In genomic region chr9:123595194-123595593, GRCm38 (mm10) we compare ENCODE assay signal across 31 mouse cellular contexts. TPM values are rescaled to one million over a fixed set of nuclear protein-coding genes. Genes with fewer than 3 reads are reported as not detected.
"Had no signal": no experiment of that assay in that cellular context is flagged by ENCODE, and none has a peak within 500 bp of the region (broad histone marks: within the 10 kb centered on the region; RNA-seq: fewer than 3 reads in every experiment).

No protein-coding gene starts in this region.

- H3K27ac ChIP-seq: heart, embryonic 13.5 days; heart, embryonic 15.5 days; hindbrain, embryonic 10.5 days; hindbrain, embryonic 12.5 days; hindbrain, embryonic 13.5 days; hindbrain, embryonic 14.5 days; hindbrain, embryonic 15.5 days; hindbrain, postnatal 0 days; intestine, embryonic 15.5 days; kidney, embryonic 15.5 days; kidney, postnatal 0 days; layer of hippocampus, adult 2 months; left cerebral cortex, adult 2 months had no signal

- DNase-seq: heart, postnatal 10 days; heart, postnatal 14 days; heart, postnatal 36 days; heart, postnatal 4 days; kidney, adult 11 months; kidney, adult 18-20 months; kidney, adult 2 months; kidney, adult 8-10 months; kidney, adult 9 months; kidney, postnatal 10 days; kidney, postnatal 14 days; kidney, postnatal 25 days; kidney, postnatal 36 days; kidney, postnatal 4 days; layer of hippocampus, adult 9-11 months; layer of hippocampus, postnatal 36 days had no signal

- H3K4me3 ChIP-seq: heart, embryonic 12.5 days; heart, embryonic 13.5 days; heart, embryonic 15.5 days; hindbrain, embryonic 10.5 days; hindbrain, embryonic 12.5 days; hindbrain, embryonic 13.5 days; hindbrain, embryonic 15.5 days; intestine, embryonic 15.5 days; kidney, embryonic 15.5 days; layer of hippocampus, adult 2 months; left cerebral cortex, adult 2 months had no signal

- H3K36me3 ChIP-seq: intestine, embryonic 15.5 days had no signal

- H3K4me1 ChIP-seq: hindbrain, embryonic 10.5 days; hindbrain, embryonic 12.5 days; hindbrain, embryonic 13.5 days; hindbrain, embryonic 15.5 days; intestine, embryonic 15.5 days; kidney, embryonic 15.5 days had no signal

- H3K9ac ChIP-seq: heart, embryonic 12.5 days; heart, embryonic 13.5 days; heart, embryonic 15.5 days; hindbrain, embryonic 12.5 days; hindbrain, embryonic 13.5 days; hindbrain, embryonic 14.5 days; hindbrain, embryonic 15.5 days; intestine, embryonic 15.5 days; kidney, embryonic 15.5 days had no signal

- H3K27me3 ChIP-seq: heart, embryonic 12.5 days; heart, embryonic 13.5 days; heart, embryonic 15.5 days; hindbrain, embryonic 12.5 days; hindbrain, embryonic 13.5 days; hindbrain, embryonic 15.5 days; intestine, embryonic 15.5 days; kidney, embryonic 15.5 days had no signal

- H3K9me3 ChIP-seq: heart, embryonic 12.5 days; heart, embryonic 13.5 days; heart, embryonic 15.5 days; hindbrain, embryonic 10.5 days; hindbrain, embryonic 12.5 days; hindbrain, embryonic 13.5 days; hindbrain, embryonic 15.5 days; intestine, embryonic 15.5 days; kidney, embryonic 15.5 days had no signal

RNA-seq across cellular contexts. Expression of gene Slc6a20b, which starts 37.2 kb away (rescaled TPM):
- total RNA-seq: heart, postnatal 10 days; heart, postnatal 14 days; heart, postnatal 25 days; heart, postnatal 36 days; heart, postnatal 4 days had no signal
